In the genomic region with DNA sequence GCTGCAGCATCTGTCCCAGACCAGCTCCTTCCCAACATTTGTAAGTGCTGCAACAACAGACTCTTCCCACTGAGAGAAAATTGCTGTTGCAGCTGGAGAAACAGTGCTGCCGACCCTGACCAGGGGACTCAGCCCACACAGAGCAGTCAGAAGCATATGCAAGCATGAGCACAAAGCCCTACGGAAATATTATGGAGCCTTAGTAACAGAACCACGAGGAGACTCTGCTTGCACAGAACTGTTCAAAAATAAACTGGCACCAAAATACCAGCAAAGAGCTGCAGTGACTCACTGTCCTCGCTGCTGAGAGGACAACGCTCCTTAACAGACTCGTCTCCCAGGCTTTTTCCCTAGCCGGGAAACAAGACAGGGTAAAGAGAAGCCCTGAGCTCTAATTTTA, we compare ENCODE assay signal across 10 mouse cellular contexts. TPM values are rescaled to one million over a fixed set of nuclear protein-coding genes. Genes with fewer than 3 reads are reported as not detected.
DNase-seq lines count a peak whose midpoint lies in the region; TF ChIP-seq lines count a peak whose summit lies in the region.
"Had no signal": no experiment of that assay in that cellular context is flagged by ENCODE, and none has a peak within 500 bp of the region (broad histone marks: within the 10 kb centered on the region; RNA-seq: fewer than 3 reads in every experiment).

No protein-coding gene starts in this region.

- H3K4me3 ChIP-seq in layer of hippocampus, adult 2 months = no peak overlapping the region; the same call in 1 of the 2 replicates
- H3K4me3 ChIP-seq: hindbrain, embryonic 12.5 days; stomach, embryonic 15.5 days had no signal

- DNase-seq in adrenal gland, adult 2 months = peak; percentile 65
- DNase-seq in adrenal gland, postnatal 4 days (ENCODE audit: low spot score in 2 of 2) = no peak
- peak; percentile 56 for DNase-seq in layer of hippocampus, adult 11-12 months (ENCODE audit: low spot score)
- DNase-seq in layer of hippocampus, adult 9-10 months (ENCODE audit: low spot score) = no peak
- DNase-seq in layer of hippocampus, adult 2 months (ENCODE audit: low spot score in 2 of 2) = peak; percentile 30 to 74
- peak; percentile 59 to 77 for DNase-seq in right cerebral cortex, postnatal 10 days (ENCODE audit: low spot score in 2 of 2)
- DNase-seq in thymus, postnatal 10 days (ENCODE audit: low spot score in 2 of 2) = no peak
- DNase-seq in gastrocnemius, postnatal 25 days = no peak

- peak overlapping the region; percentile 91 for H3K27ac ChIP-seq in layer of hippocampus, adult 2 months
- H3K27ac ChIP-seq: hindbrain, embryonic 12.5 days; stomach, embryonic 15.5 days had no signal

- TF ChIP-seq CTCF in layer of hippocampus, adult 2 months (conservative IDR thresholded peaks at IDR 0.05) = no peak

RNA-seq across cellular contexts. Expression of gene Pacsin2, which starts 47.0 kb away (rescaled TPM):
- total RNA-seq in adrenal gland, adult 2 months (2021) = 100 to 1,000 TPM in 1 of 2 experiments, 10 to 100 TPM in 1; 76.7 to 111 TPM
- polyA plus RNA-seq in adrenal gland, adult 2 months (2012; rRNA removed) = 25.3 and 28.9 TPM in 2 replicates
- total RNA-seq in adrenal gland, postnatal 4 days (2021) = 10 to 100 TPM; 80.4 to 80.7 TPM
- 100 to 1,000 TPM in 1 of 2 experiments, 10 to 100 TPM in 1; 99.7 to 104 TPM for total RNA-seq in layer of hippocampus, adult 2 months (2021)
- total RNA-seq in gastrocnemius, postnatal 25 days (2021) = 10 to 100 TPM; 51.6 to 53.8 TPM

Comparison
In these comparisons a context has a peak if more than half of its experiments do, and no peak if none do; other contexts are left out.
1. DNase-seq: peak in adrenal gland, adult 2 months (single experiment), layer of hippocampus, adult 11-12 months (single experiment), layer of hippocampus, adult 2 months (2 of 2) and right cerebral cortex, postnatal 10 days (2 of 2); none in adrenal gland, postnatal 4 days (0 of 2), layer of hippocampus, adult 9-10 months (single experiment), thymus, postnatal 10 days (0 of 2) and gastrocnemius, postnatal 25 days (single experiment).